Mouse (Mus musculus) liver (tissue): Measurements from ENCODE around the gene Ube2q2.
"Not testable (repeated sequence)": the region's sequence is repeated elsewhere in the genome, so short reads cannot be mapped to it uniquely, and the experiment has no call there.

Source experiments
- DNase-seq: peaks from one replicate; pipeline ENCODE4 v3.0.0-alpha.2; 2020; ENCODE audit warnings: mixed read lengths

Ube2q2 gene

GRCm38 (mm10) chr9:55241863-55242685, 93.4 kb downstream of the Ube2q2 start:
- no peak for DNase-seq

- DNase-seq, result no peak
Measured at GRCm38 (mm10) chr9:55243280-55243679, 94.6 kb downstream of the Ube2q2 start.

- no peak for DNase-seq
Measured at GRCm38 (mm10) chr9:55244079-55244478, 95.4 kb downstream of the Ube2q2 start.

GRCm38 (mm10) chr9:55245057-55245750, 96.5 kb downstream of the Ube2q2 start:
- not testable (repeated sequence) for DNase-seq

- no peak for DNase-seq
Measured at GRCm38 (mm10) chr9:55246440-55246839, 97.8 kb downstream of the Ube2q2 start.

- DNase-seq, result no peak
Measured at GRCm38 (mm10) chr9:55246918-55247317, 98.3 kb downstream of the Ube2q2 start.

GRCm38 (mm10) chr9:55248465-55248864, 99.8 kb downstream of the Ube2q2 start:
- no peak for DNase-seq

GRCm38 (mm10) chr9:55250595-55251247, 102.1 kb downstream of the Ube2q2 start:
- no peak for DNase-seq

- DNase-seq, result not testable (repeated sequence)
Measured at GRCm38 (mm10) chr9:55252097-55252496, 103.4 kb downstream of the Ube2q2 start.

- no peak for DNase-seq
Measured at GRCm38 (mm10) chr9:55253849-55254248, 105.2 kb downstream of the Ube2q2 start.

- DNase-seq, result no peak
Measured at GRCm38 (mm10) chr9:55255056-55255455, 106.4 kb downstream of the Ube2q2 start.

GRCm38 (mm10) chr9:55255604-55256003, 107.0 kb downstream of the Ube2q2 start:
- no peak for DNase-seq

- no peak for DNase-seq
Measured at GRCm38 (mm10) chr9:55257105-55257504, 108.5 kb downstream of the Ube2q2 start.
